Mouse (Mus musculus) adrenal gland, postnatal 36 days (tissue): Measurements from ENCODE around the gene Ifngr2. TPM values are rescaled to one million over a fixed set of nuclear protein-coding genes. Genes with fewer than 3 reads are reported as not detected.
A peak's percentile ranks its signal among the peaks of the same experiment; 100 is the strongest.
"Not testable (repeated sequence)": the region's sequence is repeated elsewhere in the genome, so short reads cannot be mapped to it uniquely, and the experiment has no call there.

ENCODE experiments used
- DNase-seq, 2 experiments: peaks; one replicate each; pipeline ENCODE4 v3.0.0; 2021; ENCODE audit warnings: mixed read lengths in 1 of 2
- long read RNA-seq, 2 experiments: library from polyadenylated mRNA; stranded (forward); transcript quantifications; one replicate each; pipeline ENCODE4 v2.0.0; 2021; ENCODE audit warnings: borderline sequencing depth in 2 of 2
- total RNA-seq, 2 experiments: library from RNA; stranded (reverse); gene quantifications; 2 replicates each; pipeline ENCODE4 v1.2.3; 2021

The Ifngr2 gene
- total RNA-seq, result 10 to 100 TPM; 31.2 to 38.0 TPM
- long read RNA-seq, experiment 1, transcript Ifngr2-201 (7 exons, 3,708 nt), result major isoform, 59 of 74 reads
- long read RNA-seq, experiment 1, partial matches to known transcripts, result 10 of 74 reads
- long read RNA-seq, experiment 1, other reads (novel, unspliced or antisense), result 5 of 74 reads
- long read RNA-seq, experiment 2, transcript Ifngr2-201 (7 exons, 3,708 nt), result major isoform, 30 of 32 reads
- long read RNA-seq, experiment 2, partial matches to known transcripts, result 1 of 32 reads
- long read RNA-seq, experiment 2, other reads (novel, unspliced or antisense), result 1 of 32 reads

DNA sequence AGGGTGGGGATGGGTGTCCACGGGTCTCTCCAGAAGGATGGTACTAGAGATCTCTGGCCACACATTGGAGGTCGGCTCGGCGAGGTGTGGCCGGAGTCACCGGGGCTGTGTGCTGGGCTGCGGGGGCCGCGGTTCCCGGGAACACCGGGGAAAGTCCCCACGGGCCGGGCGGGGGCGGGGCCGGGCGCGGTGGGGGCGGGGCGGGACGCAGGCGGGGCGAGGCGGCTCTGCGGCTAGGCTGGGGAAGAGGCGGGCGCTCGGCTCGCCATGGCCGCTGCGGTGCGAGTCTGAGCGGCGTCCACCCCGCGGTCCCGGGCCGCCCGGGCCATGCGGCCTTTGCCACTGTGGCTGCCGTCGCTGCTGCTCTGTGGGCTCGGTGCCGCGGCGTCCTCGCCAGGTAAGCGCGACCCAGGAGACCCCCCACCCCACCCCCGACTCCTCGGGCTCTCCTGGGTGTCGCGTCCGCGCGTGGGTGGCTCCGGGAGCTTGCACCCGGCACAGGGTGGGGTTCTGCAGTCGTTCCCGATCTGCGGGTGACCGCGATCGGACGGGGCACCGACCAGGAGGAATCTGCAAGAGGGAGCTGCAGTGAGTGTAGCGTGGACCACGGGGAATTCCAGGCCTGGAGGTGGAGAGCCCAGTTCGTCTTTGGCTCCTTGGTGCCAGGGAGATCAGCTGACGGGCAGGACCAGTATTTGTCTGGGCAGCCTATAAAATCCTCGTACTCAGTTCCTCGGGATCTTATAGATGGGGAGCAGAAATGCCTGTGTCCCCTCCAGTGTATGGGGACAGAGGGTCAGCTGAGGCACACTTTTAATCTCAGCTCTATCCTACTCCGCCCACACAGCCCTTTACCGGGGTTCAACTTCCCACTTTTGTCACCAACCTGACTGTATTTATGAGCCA is at the start of gene Ifngr2:
TSS of gene Ifngr2 (plus strand) at position 237 of the 906 bp plus-strand sequence.
- DNase-seq, result peak; percentile 78 to 88

DNA sequence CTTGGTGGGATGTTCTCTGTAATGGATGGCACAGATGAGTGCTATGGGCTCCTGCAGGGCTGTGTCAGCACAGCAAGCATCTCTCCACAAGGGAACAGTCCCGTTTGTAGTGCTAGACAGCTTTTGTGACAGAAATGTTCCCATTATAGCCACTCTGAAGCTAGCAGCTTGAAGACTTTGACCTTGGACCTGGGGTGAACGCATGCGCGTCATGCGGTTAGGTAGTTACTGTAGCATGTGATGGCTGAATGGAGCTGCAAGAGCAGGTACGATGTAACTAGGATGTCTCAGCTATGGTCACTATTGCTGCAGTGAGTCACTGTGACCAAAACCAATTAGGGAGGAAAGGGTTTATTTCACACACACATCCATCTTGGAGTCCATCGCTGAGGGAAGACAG is 48.8 kb upstream of the Ifngr2 start:
- DNase-seq, result no peak

DNA sequence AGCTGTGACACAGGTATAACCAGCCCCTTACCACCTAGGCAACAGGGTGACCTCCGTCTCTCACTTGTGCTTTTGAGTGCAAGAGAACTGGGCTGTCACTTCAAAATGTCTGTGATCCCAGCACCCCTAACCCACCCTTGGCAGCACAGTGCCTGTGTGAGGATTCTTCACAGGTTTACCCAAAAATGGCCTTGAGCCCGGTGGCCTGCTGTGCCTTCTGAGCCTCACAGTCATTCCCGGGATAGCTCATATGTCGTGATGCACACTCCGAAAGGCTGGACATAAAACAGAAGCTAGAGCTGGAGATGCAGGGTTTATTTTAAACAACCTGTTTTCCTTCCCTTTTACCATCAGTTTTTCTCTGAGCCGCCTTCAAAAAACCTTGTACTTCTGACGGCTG is 42.2 kb upstream of the Ifngr2 start:
- DNase-seq, result no peak

DNA sequence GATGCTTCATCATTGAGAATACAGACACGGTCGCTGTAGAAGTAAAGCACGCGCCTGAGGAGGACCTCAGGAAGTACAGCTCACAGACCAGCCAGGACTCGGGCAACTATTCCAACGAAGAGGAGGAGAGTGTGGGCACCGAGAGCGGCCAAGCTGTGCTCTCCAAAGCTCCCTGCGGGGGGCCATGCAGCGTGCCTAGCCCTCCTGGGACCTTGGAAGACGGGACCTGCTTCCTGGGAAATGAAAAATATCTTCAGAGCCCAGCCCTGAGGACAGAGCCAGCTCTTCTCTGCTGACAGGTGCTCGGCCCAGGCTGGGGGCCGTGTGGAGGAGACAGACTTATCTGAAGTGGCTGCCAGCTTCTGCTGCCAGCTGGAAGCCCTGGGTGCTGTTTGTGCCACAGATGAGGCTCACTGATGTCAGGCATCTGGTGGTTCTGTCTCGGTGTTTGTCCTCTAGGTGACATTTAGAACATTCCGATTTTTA is 41.7 kb upstream of the Ifngr2 start:
- DNase-seq, result no peak

DNA sequence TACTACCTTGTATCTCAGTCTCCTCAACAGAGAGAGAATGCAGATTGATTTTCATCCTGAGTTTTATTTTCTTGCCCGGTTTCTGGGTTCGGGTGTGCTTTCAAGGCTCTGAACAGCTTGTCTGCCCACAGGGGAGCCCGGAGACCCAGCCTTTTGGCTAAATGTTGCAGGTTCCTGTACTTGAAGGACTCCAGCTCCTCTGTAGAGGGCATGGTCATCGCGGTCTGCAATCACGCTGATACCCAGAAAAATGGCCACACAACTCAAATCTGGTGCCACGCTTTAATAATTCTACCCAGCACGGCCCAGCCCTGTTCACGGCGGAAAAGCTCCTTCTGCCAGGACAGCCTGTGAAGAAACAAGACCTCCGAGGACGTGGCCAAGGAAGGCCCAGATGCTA is 40.5 kb upstream of the Ifngr2 start:
- DNase-seq, result no peak

DNA sequence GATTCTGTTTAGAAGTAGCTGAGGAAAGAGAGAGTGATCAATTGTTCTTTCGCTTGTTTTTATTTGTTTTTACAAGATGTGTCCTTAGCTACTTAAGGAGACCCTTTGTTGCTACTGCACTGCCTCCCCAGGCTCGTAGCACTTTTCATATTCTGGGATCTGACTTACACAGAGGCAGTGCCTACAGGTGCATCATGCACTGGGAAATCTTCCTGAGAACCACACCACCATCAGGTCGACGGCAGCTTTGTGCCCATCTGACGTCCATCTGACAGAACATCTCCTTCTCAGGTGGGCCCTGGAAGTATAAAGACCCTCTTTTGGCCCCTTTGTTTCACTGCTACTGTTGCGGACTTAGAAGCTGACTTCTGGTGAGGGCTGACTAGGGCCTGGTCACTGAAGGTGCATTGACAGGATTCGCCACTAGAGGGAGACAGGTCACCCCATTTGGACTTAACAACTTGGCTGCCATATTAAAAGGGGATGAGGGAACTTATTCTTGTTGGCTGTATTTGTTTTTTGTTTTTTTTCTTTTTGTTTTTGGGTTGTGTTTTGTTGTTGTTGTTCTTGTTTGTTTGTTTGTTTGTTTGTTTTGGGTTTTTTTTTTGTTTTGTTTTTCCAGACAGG is 34.6 kb upstream of the Ifngr2 start:
- DNase-seq, result peak; percentile 85

DNA sequence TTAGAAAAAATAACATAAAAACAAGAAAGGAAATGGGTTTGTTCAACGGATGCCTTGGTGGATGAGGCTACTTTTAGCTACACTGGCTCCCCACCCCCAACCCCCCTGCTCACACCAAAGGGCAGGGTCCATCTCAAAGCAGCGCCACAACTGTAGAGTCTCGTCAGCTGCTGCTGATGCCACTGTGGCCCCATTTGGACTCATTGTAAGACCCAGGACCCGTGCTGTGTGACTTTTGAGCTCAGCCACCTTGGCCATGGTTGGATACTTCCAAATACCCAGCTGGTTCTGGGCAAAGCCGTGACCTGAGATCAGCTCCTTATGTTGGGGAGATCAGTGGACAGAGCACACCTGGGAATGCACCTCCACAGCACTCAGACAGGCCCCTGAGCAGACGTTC is 33.8 kb upstream of the Ifngr2 start:
- no peak for DNase-seq

DNA sequence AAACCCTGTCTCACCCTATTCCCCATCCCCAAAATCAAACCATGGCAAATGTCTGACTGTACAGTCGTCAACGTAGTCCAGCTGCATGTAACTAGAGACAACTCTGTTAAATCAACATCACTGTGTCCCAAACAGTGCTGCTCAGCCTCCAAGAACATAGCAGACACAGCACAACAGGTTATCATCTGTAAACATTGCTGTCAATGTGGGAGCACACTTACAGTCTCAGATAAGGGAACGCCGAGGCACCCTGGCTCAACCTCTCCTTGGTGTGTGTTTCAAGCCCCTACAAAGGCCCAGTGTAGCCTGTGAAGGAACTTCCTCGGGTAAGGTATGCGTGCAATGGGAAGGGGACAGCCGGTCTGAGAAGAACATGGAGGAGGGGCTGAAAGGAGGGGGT is 29.9 kb upstream of the Ifngr2 start:
- DNase-seq, result no peak

DNA sequence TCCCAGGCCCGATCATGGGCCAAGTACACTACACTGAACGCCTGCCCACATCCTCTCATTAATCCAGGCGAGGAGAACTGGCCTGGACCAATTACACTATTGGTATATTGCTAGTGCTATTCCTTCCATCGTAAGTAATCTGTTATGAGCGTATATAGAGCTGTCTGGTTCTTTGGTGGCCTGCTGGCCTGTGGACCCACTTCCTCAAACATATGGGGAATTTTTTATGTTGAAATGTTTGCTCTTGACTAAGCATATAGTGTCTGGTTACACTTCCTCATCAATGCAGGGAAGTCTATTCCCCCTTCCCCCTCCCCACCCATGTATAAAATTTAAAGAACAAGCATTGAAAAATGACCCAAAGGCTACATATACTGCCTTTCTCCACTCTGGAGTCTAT is 24.8 kb upstream of the Ifngr2 start:
- no peak for DNase-seq

DNA sequence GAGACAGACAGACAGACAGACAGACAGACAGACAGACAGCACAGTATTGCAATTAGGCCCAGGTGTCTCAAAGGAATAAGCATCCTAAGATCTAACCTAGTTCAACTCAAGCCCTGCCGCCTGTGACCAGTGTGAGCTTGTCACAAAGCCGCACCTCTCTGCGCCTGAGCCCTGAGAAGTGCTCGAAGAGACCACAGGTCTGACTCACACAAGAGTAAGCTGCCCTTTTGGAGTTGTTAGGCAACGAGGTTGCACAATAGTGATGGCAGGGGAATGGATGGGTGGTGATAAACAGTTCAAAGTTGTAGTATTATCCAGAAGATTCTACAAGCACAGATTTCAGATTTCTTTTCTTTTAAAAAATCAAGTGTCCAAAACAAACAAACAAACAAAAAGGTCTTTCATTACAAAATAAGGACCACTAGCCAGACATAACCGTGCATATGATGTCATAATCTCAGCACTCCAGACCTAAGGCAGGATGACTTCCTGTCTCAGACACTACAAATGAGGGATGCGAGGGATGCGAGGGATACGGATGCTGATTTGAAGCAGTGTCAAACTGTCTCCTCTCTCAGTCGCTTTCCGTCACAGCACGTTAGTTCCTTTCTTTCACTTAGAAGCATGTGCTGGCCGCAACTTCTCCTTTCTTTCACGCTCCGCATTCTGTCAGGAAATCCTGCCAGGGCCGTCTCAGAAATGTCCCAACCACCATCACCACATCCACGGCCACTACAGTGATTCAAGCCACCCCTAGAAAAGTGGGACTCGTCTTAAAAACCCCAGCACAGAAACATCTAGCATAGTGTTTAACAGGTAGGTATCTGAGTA is 24.2 kb upstream of the Ifngr2 start:
- peak; percentile 73 to 85 for DNase-seq

DNA sequence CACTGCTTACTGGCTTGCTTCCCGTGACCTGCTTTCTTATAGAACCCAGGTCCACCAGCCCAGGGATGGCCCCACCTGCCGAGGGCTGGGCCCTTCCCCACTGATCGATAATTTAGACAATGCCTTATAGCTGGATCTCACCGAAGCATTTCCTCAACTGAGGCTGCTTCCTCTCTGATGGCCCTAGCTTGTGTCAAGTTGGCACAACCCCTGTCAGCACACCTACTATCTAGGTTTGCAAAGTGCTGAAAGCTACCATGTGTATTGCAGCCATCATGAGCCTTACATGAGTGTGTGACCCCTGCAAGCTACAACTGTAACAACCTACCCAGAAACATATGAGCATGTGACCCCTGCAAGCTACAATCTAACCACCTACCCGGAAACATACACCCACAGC is 22.7 kb upstream of the Ifngr2 start:
- DNase-seq, result no peak

DNA sequence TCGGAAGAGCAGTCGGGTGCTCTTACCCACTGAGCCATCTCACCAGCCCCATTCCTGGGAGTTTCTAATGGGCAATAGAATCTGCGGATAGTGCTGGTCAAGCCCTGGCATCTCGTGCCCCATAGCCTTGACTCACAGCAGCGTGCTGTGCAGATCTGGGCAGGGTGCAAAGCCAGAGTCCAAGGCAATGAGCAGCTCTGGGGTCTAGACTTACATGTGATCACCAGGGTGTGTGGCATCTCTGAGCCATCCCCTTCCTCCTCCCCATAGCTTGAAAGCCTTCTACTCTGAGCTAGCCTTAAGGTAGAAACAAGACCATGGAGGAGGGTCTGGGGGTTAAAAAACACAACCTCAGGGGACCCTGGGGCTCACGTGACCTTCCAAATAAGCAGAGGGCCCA is 20.6 kb upstream of the Ifngr2 start:
- DNase-seq, result no peak

DNA sequence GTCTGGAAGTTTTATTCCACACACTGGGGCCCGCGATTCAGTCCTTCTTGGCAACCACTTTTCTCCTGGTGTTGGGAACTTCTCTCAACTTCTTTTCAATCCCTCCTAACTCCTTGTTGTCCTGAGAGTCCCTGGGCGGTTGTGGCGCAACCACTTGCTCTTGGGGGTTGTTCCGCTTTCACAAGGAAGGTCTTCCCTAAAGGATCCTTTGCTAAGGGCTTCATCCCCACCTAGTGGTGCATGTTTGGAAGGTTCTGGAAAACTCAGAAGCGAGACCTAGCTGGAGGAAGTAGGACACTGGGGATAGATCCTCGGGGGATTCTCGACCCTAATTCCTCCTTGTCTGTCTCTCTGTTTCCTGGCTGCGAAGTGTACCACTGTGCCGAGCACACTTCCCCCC is 19.8 kb upstream of the Ifngr2 start:
- peak in 1 of 2 experiments; percentile 51 for DNase-seq

DNA sequence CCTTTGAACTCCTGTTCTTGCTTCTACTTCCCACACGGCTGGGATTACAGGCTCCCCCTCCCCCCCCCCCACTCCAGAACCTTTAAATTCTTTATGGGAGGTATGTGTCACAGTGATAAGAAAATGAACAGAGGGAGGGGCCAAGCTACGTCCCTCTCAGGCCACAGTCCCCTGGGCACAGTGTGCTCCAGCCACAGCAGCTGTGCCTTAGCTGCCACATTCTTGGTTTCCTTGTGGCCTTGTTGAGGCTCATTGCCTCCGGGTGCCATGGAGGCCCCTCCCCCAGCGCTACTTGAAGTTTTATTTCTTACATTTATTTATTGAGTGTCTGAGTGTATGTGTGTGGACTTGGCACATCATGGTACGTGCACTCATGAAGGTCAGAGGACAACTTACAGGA is 19.4 kb upstream of the Ifngr2 start:
- DNase-seq, result peak in 1 of 2 experiments; percentile 43

DNA sequence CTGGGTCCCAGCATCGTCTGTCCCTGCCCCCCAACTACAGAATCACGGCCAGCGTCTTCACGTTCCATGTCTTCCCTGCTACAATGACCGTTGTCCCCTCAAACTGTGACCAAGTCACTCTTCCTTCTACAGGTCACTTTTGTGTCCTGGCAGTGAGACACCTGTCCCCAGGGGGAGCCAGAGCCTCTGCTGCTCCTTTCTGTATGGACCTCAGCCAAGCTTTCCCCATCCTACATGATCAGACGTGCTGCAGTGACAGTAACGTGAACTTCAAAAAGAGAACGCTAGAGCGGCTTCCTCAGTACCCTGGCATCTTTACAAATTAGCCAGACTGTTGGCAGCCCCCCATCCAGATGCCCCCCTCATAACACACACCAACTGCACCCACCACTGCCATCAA is 18.3 kb upstream of the Ifngr2 start:
- peak in 1 of 2 experiments; percentile 35 for DNase-seq

DNA sequence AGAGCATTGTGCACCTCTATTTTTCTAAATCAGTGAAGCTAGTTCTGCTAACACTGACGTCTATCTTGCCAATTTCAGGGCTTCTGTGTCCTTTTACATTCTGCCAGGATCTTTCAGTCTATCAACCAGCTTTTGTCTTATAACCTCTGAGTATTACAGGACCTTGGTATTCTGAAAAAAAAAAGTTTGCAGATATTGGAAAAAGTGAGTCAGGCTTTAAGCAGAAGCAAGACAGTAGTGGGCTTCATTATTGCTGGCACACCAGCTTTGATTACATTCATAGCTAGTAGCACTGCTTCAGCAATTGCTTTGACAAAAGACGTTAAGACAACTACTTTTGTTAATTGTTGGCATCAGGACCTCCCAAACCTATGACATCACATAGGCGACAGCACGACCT is 16.0 kb upstream of the Ifngr2 start:
- not testable (repeated sequence) for DNase-seq

DNA sequence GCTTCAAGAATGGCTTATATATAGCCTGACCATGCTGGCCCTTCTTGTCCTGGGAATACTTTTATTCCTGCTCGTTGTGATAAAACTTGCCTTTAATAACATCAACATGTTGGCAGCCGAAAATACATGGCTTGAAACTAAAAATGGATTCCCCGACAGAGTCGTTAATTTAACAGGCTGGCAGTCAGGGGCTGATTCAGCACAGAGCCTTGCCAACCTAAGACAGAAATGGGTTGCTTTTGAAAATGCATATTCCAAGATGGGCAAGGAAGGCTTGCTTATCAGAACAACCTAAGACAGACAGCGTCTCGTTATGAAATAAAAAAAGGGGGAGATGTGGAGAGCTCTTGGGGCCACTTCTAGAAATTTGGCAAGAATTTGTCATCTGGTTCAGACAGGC is 15.0 kb upstream of the Ifngr2 start:
- DNase-seq, result no peak

DNA sequence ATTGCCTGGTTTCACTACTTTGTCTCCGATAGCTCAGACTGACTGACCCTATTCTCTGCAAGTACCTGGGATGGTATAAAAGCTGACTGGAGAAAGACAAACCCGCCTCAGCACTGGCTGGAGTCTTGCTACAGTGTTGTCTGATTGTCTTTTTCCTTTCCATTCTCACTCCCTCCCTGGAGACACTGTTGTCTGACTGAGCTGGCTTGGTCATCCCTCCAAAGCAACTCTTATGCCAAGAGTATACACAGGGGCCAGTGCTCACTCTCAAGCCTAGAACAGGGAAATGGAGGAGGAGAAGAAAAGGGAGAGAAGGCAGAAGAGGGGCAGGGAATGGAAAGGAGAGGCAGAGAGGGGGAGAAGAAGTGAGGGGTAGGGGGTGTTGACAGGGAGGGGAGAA is 14.4 kb upstream of the Ifngr2 start:
- no peak for DNase-seq

DNA sequence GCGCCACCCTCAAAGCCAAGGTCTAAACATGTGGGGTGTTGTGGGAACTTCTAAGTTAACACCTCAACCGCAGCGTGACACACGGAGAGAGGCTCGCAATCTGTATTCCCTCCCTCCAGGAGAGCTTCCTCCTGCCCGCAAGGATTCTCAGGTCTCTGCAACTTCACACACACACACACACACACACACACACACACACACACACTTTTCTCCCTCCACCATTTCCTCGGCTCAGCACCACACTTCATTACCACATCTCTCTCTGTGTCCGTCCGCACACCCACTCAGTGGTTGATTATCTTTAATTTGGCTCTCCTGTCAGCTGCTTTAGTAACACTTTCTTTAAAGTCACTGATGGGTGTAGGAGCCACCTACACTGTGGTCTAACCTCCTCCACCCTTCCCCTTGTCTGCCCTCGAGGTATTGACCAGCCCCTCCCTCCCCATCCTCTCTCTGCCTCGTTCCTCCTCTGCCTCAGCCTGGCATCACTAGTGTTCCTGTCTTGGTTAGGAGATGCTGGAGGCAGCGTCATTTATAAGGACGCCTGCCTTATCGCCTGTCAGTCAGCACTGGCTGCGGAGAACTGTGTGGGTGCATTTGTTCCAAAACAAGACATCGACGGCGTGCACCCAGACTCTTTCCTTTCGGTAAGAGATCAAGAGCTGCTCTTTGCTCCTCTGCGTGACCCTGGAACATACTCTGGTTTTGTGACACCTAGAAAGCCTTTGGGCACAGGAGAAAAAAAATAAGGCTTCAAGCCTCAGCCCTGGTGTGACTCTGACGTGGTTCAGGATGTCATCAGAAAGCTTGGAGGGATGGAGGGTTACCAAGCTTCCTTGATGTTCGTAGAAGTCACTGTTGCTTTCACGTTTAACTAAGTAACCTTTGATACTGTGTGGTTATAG is 13.5 kb upstream of the Ifngr2 start:
- no peak for DNase-seq

DNA sequence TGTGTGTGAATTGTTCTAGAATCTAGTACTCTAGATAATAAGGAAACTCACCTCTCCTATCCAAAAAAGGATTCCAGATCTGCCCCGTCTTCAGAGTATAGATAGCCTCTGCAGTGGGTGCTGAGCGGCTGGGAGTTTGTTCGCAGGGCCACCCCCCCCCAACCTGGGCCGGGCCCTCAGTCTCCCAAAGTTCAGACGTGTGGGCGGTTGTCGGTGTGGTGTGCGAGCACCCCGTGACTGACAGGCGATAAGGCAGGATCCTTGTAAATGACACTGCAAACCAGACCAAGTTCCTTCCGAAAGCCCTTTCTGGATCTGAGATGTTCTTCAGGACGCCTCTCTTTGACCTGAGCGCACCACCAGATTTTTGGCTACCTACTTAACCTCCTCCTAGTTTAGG is 12.4 kb upstream of the Ifngr2 start:
- peak; percentile 30 to 60 for DNase-seq

DNA sequence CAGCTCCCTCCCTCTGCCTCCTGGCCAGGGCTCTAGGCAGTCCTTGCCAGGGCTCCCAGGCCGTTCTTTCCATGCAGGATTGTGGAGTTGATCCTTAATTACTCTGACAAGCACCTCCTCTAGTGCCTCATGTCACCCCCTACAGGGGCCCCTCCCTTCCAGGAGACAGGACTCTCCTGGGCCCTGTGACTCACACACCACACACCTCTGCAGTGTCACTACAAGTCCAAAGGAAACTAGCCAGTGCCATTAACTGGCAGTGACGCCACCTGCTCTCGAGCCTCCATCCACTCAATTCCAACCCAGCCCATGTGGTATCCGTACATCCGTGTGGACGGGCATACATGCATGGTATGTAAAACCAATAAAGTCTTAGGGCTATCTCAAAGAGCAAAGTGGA is 12.0 kb upstream of the Ifngr2 start:
- DNase-seq, result no peak
